Mouse (Mus musculus) myocyte (in vitro differentiated cells): ENCODE data around the gene Bglap.
"Not testable (repeated sequence)": the region's sequence is repeated elsewhere in the genome, so short reads cannot be mapped to it uniquely, and the experiment has no call there.

Source experiments
- MYOG ChIP-seq, 3 experiments: IDR thresholded peaks; one replicate each; pipeline ENCODE4 v1.6.1; 2011; ENCODE audit warnings: control low read depth in 2 of 3, low read depth in 2 of 3, mild to moderate bottlenecking in 2 of 3; ENCODE audit not compliant: insufficient read length in 2 of 3, control insufficient read depth in 1 of 3, insufficient read depth in 1 of 3
- POLR2A ChIP-seq: IDR thresholded peaks from one replicate; pipeline ENCODE4 v1.6.1; 2011; ENCODE audit warnings: low read depth, mild to moderate bottlenecking, control low read depth, moderate library complexity; ENCODE audit not compliant: insufficient read length
- TCF12 ChIP-seq: IDR thresholded peaks from one replicate; pipeline ENCODE4 v1.6.1; 2011; ENCODE audit warnings: mild to moderate bottlenecking, control low read depth; ENCODE audit not compliant: poor library complexity, insufficient read depth, severe bottlenecking

GRCm38 (mm10) chr3:88367517-88367916 is 16.7 kb downstream of the Bglap start:
- TF ChIP-seq POLR2A; TCF12; MYOG (IDR thresholded peaks at IDR 0.05; ENCODE audit: control insufficient read depth in 1 of 3, insufficient read depth in 1 of 3, insufficient read length in 2 of 3, low read depth in 2 of 3): not testable (repeated sequence)
